Mouse (Mus musculus) frontal cortex, adult (tissue): Measurements from ENCODE around the gene Clmp.
"Not testable (repeated sequence)": the region's sequence is repeated elsewhere in the genome, so short reads cannot be mapped to it uniquely, and the experiment has no call there.

Source experiments
- ATAC-seq: cut with Nextera tagmentation; 2 replicates; pipeline ENCODE4 v1.9.2; 2017; ENCODE audit warnings: mild to moderate bottlenecking, moderate library complexity, mixed read lengths; ENCODE audit not compliant: low TSS enrichment

The Clmp gene

GRCm38 (mm10) chr9:40800675-40801612 lies 115.2 kb downstream of the Clmp start, which contains the start of gene Hspa8:
Gene Hspa8, plus strand, starts transcription at chr9:40800984.
- ATAC-seq = peak; percentile 90

DNA sequence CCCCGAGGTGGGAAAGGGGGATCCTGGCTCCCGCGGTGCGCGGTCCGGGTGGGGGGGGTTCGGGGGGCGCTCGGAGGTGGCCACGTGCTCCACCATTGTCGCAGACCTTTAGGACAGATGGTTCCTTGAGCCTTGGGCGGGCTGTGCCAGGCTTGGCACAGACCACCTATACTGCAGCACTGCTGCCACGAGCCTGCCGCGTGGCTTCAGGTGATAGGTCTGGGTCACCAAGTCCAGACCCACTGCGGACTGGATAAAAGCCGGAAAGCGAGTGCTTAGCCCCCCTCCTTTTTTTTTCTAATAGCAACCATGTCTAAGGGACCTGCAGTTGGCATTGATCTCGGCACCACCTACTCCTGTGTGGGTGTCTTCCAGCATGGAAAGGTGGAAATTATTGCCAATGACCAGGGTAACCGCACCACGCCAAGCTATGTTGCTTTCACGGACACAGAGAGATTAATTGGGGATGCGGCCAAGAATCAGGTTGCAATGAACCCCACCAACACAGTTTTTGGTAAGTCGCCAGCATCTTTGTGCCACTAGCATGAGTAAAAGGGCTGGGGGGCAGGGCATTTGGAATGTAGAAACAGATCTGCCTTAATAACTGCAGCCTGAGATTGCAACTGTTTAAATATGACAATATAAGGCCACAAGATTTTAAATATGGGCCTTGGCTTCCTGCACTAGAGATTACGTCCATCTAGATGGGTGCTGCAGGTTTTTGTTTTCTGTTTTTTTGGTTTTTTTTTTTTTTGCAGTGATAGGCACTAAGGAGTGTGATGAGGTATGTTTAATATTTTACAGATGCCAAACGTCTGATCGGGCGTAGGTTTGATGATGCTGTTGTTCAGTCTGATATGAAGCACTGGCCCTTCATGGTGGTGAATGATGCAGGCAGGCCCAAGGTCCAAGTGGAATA lies 116.1 kb downstream of the Clmp start:
- ATAC-seq = not testable (repeated sequence)

GRCm38 (mm10) chr9:40802533-40802875 lies 116.7 kb downstream of the Clmp start:
- not testable (repeated sequence) for ATAC-seq

- not testable (repeated sequence) for ATAC-seq
Measured at GRCm38 (mm10) chr9:40804576-40804975, 118.8 kb downstream of the Clmp start.

DNA sequence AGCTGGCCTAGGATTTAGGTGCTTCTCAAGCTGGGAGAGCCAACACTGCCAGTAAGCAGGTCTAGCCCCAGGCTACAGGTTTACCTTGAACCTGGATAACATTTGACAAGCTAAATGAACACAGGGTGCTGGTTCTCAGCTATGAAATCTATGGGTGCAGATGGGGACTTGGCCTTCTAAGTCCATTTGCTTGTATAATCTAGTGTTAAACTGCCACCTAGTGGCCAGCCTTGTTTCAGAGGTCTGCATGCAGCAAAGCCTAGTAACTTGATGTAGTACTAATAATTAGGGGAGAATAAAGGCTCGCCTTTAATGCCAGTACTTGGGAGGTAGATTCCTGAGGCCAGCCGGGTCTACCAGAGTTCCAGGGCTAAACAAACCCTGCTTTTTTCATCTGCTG lies 119.5 kb downstream of the Clmp start:
- 0 out of 2 replicates have a peak, but pooled peaks have one; percentile 10 for ATAC-seq

- peak; percentile 18; the same call in 1 of the 2 replicates for ATAC-seq
Measured at GRCm38 (mm10) chr9:40806440-40807288, 120.9 kb downstream of the Clmp start.

- peak; percentile 27 for ATAC-seq
Measured at GRCm38 (mm10) chr9:40807289-40807920, 121.6 kb downstream of the Clmp start.

- no peak for ATAC-seq
Measured at GRCm38 (mm10) chr9:40808061-40808906, 122.5 kb downstream of the Clmp start.

DNA sequence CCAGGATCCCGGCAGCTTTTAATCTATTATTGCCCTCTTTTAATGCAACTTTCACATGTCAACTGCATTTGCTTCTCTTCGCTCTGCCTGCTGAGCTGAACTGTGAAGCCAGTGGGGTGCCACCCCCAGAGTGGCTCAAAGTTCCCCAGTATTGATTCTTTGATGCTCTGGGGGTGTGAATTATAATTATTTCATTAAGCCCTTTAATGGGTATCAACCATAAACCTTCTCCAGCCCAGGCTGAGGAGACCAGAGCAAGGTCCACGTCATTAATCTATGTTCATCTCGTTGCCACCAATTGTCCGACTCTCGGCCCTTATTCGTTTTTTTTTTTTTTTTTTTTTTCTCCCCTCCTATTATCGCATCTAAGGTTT lies 123.1 kb downstream of the Clmp start:
- ATAC-seq = no peak

DNA sequence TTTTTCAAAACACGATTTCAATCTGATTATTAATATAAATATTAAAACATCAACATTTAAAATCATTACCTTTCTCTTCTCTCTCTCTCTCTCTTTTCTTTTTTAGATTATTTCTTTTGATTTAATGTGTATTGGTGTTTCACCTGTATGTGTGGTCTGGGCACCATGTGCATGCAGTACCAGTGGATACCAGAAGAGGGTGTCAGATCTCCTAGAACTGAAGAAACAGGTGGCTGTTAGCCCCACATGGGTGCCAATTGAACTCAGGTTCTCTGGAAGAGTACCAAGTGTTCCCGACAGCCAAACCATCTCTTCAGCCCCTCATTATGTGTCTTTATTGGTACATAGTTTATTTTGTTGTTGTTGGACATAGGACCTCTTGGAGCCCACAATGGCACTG lies 126.1 kb downstream of the Clmp start:
- no peak for ATAC-seq

- ATAC-seq = no peak
Measured at GRCm38 (mm10) chr9:40814060-40814459, 128.3 kb downstream of the Clmp start.

- no peak for ATAC-seq
Measured at GRCm38 (mm10) chr9:40817325-40818028, 131.7 kb downstream of the Clmp start.

DNA sequence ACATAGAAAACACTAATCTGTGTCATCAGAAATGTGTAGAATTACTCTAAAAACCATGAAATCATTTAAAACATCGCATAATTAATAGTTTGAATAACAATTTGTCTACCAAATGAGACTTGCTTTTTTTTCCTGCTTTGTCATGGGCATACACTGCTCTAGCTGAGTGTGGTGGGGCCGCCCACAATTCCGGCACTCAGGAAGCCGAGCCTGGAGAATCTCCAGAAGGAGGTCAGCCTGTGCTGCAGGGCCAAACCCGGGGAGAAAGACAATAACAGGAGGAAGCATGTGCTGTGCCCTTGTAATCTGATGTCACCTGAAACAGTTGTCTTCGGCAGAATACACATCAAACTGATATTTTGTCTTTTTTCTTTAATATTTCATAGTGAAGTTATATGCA lies 139.8 kb downstream of the Clmp start:
- ATAC-seq = no peak

DNA sequence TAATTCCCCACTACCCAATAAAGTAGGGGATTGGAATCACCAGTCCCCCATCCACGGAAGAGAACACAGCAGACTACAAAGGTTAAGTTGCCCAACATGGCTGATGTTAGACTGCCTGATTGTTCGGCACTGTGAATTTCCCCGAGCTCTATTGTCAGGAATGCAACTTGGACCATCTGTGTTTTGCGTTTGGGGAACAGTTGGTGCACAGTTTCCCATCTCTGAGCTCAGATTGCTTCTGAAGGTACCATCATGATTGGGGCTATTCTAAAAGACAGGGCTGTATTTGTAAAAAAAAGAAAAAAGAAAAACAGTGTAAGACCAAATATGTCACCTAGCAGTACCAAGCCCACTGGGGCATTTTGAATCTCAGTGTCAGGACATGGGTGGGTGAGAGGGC lies 141.6 kb downstream of the Clmp start:
- ATAC-seq = no peak

- peak; percentile 77 for ATAC-seq
Measured at GRCm38 (mm10) chr9:40834569-40834968, 148.8 kb downstream of the Clmp start.
